Mouse (Mus musculus) hindbrain, postnatal 0 days (tissue): Measurements from ENCODE around the gene Foxp1. TPM values are rescaled to one million over a fixed set of nuclear protein-coding genes. Genes with fewer than 3 reads are reported as not detected.

Source experiments
- ATAC-seq: fragments of 200-750 bp; cut with Nextera tagmentation; 2 replicates; pipeline ENCODE4 v1.8.0; 2017; ENCODE audit warnings: mild to moderate bottlenecking, moderate TSS enrichment, moderate library complexity
- DNase-seq: peaks from one replicate; pipeline ENCODE4 v3.0.0-alpha.2; 2015; ENCODE audit warnings: low spot score
- H3K27ac ChIP-seq: fragments of 300-500 bp; sonication (generic); 2 replicates; pipeline ENCODE4 v1.5.1; 2014; ENCODE audit warnings: mild to moderate bottlenecking
- H3K27me3 ChIP-seq: fragments of 300-500 bp; sonication (generic); 2 replicates; pipeline ENCODE4 v1.6.1; 2014; ENCODE audit warnings: low read length, mixed read lengths; ENCODE audit not compliant: insufficient read depth
- H3K36me3 ChIP-seq: fragments of 300-500 bp; sonication (generic); 2 replicates; pipeline ENCODE4 v1.6.1; 2014; ENCODE audit warnings: low read length, mixed read lengths; ENCODE audit not compliant: insufficient read depth
- H3K4me1 ChIP-seq: fragments of 300-500 bp; sonication (generic); 2 replicates; pipeline ENCODE4 v1.6.1; 2014; ENCODE audit warnings: antibody characterized with exemption, low read length, mixed read lengths; ENCODE audit not compliant: insufficient read depth
- H3K4me2 ChIP-seq: fragments of 300-500 bp; sonication (generic); 2 replicates; pipeline ENCODE4 v1.6.1; 2014; ENCODE audit warnings: low read depth, mild to moderate bottlenecking, low read length, moderate library complexity, mixed read lengths
- H3K4me3 ChIP-seq: fragments of 300-500 bp; sonication (generic); 2 replicates; pipeline ENCODE4 v1.5.1; 2014; ENCODE audit warnings: low read length
- H3K9ac ChIP-seq: fragments of 300-500 bp; sonication (generic); replicated peaks from 2 replicates; pipeline ENCODE4 v1.6.1; 2014; ENCODE audit warnings: mild to moderate bottlenecking, low read length, moderate library complexity, mixed read lengths
- H3K9me3 ChIP-seq: fragments of 300-500 bp; sonication (generic); 2 replicates; pipeline ENCODE4 v1.6.1; 2016; ENCODE audit warnings: low read length, mixed read lengths
- CTCF ChIP-seq: IDR thresholded peaks from 2 replicates; pipeline ENCODE4 v1.5.1; 2016; ENCODE audit warnings: antibody characterized with exemption, control low read depth, low read depth
- WGBS: fragments of 180-500 bp; shearing (Covaris S2); extraction: QIAGEN DNeasy Blood & Tissue Kit; methylation state at CpG from one replicate; pipeline ENCODE4 v1.1.7; 2014; 5-methylcytosine and 5-hydroxymethylcytosine counted together
- polyA plus RNA-seq: library from polyadenylated mRNA; unstranded; fragments of >200 nt; fragmentation: Nextera tagmentation; extraction: Ambion mirVana; gene quantifications from 2 replicates; pipeline ENCODE4 v1.2.1, GENCODE M21; 2015
- total RNA-seq: library from RNA; depleted of rRNA; stranded (reverse); fragments of >200 nt; gene quantifications from 2 replicates; pipeline ENCODE4 v1.2.3, GENCODE M21; 2014

Gene Foxp1
- total and polyA plus RNA-seq, 2 experiments from 2014 or later = 53.6 to 54.8 TPM

DNA sequence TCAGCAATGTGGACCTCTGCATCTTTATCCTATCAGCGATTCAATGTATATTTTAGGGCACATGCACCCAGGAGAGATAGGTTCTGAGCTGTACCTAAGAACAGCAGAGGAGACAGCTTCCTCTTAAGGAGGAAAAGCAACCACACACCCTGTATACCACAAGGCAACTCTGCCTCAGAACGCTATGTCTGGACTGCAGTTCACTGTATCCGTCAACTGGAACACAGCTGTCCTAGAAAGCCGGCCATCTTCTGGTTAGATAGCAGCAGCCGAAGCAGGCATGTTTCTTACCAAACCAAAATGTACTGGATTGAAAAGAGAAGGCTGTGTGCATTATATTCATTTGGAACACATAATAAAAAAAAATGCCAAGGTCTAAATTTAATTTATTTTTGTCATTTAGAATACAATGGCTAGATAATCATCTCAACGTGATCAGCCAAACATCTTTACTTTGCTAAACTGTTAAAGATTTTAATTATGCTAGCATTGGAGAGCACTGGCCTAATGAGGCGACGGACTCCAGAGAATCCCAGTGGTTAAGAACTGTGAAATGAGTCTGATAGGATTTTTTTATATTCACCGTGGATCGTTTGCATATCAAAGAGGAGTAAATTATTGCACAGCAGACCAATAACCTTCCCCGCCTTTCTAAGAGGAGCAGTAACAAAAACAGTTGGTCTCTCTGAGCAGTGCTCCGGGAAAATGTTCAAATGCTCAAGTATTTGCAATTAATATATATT lies 518.1 kb downstream of the Foxp1 start:
- H3K4me1 ChIP-seq = no peaks in the 10 kb centered on the region; the same call in 1 of the 2 replicates
- no peak overlapping the region for H3K4me3 ChIP-seq
- H3K27ac ChIP-seq = no peak overlapping the region
- H3K27me3 ChIP-seq = no peaks in the 10 kb centered on the region
- no peak overlapping the region for H3K4me2 ChIP-seq
- H3K9ac ChIP-seq = no peak overlapping the region
- H3K9me3 ChIP-seq = no peaks in the 10 kb centered on the region
- no peak for TF ChIP-seq CTCF
- ATAC-seq (no peak), DNase-seq (no peak)
- no peaks in the 10 kb centered on the region for H3K36me3 ChIP-seq
- 51% methylated on average over 12 of the region's 12 CpGs for WGBS

DNA sequence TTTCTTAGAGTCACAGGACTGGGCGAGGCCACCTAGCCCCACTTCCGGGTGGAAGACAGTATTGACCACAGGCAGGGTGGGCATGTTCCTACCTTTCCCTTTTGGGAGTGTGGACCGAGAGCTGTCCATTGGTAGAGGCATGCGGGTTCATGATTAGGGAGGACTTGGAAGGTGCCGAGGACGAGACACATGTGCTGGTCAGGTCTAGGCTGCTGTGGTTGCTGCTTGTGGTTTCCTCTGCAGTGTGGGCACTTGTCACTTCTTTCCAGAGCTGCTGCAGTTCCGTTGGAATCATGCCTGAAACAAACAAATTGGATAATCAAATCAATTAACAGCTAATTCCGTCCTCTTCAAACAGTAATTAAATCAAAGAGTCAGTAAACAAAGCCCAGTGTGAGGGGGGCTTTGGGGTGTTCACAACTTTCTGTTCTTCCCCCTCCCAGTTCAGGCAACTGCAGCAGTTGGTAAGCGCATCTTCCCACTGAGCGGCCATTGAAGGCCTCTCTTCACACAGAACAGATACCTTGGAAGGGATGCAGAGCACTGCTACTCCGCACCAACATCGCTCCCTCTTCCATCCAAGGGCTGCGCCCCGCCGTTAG lies 519.3 kb downstream of the Foxp1 start:
- H3K27me3 ChIP-seq = no peaks in the 10 kb centered on the region
- no peak for TF ChIP-seq CTCF
- no peak overlapping the region for H3K27ac ChIP-seq
- DNase-seq = no peak
- H3K9ac ChIP-seq = no peak overlapping the region
- WGBS = 88% methylated on average over 15 of the region's 15 CpGs
- no peaks in the 10 kb centered on the region for H3K36me3 ChIP-seq
- H3K4me1 ChIP-seq = no peaks in the 10 kb centered on the region; the same call in 1 of the 2 replicates
- H3K9me3 ChIP-seq = no peaks in the 10 kb centered on the region
- no peak for ATAC-seq
- no peak overlapping the region for H3K4me3 ChIP-seq
- H3K4me2 ChIP-seq = no peak overlapping the region

DNA sequence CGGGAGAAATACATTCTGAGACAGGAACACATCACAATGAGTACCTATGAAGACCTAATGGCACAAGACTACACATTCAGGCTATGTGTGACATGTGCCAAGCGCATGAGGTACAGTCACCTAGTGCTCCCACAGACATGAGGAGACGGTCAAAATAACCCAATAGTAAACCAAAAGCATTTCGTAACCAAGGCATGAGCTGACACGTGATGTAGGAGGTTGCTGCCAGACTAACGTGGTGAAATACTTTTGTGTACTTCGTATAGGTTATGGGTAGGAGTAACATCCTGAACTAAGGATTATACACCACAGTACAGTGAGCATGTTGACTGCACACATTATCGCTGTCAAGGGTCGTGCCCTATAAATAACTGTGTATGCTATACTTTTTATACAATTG lies 520.9 kb downstream of the Foxp1 start:
- no peak overlapping the region for H3K27ac ChIP-seq
- H3K4me2 ChIP-seq = no peak overlapping the region
- H3K4me3 ChIP-seq = no peak overlapping the region
- H3K27me3 ChIP-seq = no peaks in the 10 kb centered on the region
- ATAC-seq = no peak
- DNase-seq = no peak
- no peaks in the 10 kb centered on the region for H3K9me3 ChIP-seq
- WGBS = 94% methylated on average over 9 of the region's 9 CpGs
- H3K36me3 ChIP-seq = no peaks in the 10 kb centered on the region
- no peaks in the 10 kb centered on the region; the same call in 1 of the 2 replicates for H3K4me1 ChIP-seq
- no peak for TF ChIP-seq CTCF
- H3K9ac ChIP-seq = no peak overlapping the region

DNA sequence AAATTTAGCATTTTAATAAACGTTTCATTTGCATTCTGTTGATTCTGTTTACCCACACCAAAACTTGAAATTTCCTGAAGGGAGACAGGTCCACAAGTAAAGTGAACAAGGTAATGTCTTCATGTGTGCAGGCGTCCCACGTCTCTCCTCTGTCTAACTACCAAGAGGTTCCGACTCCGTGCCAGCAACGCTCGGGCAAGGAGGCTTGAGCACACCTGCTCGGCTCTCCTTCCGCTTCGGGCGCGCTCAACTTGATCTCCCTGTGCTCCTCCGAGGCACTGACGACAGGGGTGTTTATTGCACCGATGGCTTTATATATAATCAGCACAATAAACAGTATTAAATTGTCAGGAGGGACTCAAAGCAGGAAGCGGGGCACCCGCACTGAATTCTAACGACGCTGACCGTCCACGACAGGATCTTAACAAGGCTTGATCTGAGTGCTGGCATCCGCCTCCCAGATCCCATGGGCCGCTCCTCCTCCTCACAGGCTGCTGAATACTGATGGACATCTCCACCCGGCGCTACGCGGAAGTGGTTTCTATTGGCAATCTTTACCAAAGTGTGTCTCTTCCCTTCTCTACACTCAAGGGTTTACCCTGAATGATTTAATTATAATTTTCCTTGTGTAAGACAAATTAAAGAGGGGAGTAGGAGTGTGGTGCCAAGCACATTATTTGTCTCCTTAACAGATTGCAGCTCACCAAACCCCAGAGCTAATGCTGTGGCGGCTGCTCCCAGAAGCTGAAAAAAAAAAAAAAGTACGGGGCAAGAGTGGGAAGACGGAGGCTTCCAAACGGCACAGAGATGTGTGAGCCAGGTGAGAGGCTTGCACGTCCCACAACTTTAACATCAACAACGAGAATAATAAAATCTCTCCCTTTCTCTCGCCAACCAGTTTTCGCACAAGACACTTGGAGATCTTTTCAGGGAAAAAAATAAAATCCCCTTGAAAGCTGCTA lies 523.3 kb downstream of the Foxp1 start:
- peaks cover 6% of the 10 kb centered on the region; the same call in 1 of the 2 replicates for H3K4me1 ChIP-seq
- no peaks in the 10 kb centered on the region for H3K36me3 ChIP-seq
- peak overlapping the region; percentile 15 for H3K4me3 ChIP-seq
- no peak for ATAC-seq
- no peaks in the 10 kb centered on the region for H3K9me3 ChIP-seq
- H3K9ac ChIP-seq = no peak overlapping the region
- peak overlapping the region; percentile 50 for H3K4me2 ChIP-seq
- TF ChIP-seq CTCF = no peak
- peak; percentile 60 for DNase-seq
- 50% methylated on average over 35 of the region's 35 CpGs for WGBS
- no peak overlapping the region for H3K27ac ChIP-seq
- no peaks in the 10 kb centered on the region for H3K27me3 ChIP-seq

DNA sequence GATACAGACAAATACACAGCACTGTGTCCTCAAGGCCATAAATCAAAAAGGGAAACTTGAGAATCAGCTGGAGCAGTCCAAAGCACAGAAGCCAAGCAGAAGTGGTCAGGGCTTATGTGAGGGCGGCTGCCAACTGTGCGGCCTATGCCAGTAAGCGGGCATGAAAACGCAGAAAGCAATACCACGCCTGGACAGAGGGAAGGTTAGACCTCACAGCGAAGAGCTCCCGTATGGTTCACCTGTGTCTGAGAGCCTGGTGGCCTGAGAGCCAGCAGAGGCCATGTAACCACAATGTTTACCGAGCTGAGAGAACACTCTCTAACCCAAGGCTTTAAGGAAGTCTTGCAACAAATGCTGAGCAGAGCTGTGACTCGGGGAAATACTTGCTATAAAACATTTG lies 524.8 kb downstream of the Foxp1 start:
- Histone ChIP-seq H3K9me3 (no peaks in the 10 kb centered on the region), H3K4me1 (peaks cover 6% of the 10 kb centered on the region; the same call in 1 of the 2 replicates), H3K9ac (no peak overlapping the region), H3K27ac (no peak overlapping the region), H3K36me3 (no peaks in the 10 kb centered on the region), H3K27me3 (no peaks in the 10 kb centered on the region), H3K4me2 (no peak overlapping the region), H3K4me3 (no peak overlapping the region)
- WGBS = 81% methylated on average over 9 of the region's 9 CpGs
- DNase-seq (no peak), ATAC-seq (no peak)
- TF ChIP-seq CTCF = no peak

DNA sequence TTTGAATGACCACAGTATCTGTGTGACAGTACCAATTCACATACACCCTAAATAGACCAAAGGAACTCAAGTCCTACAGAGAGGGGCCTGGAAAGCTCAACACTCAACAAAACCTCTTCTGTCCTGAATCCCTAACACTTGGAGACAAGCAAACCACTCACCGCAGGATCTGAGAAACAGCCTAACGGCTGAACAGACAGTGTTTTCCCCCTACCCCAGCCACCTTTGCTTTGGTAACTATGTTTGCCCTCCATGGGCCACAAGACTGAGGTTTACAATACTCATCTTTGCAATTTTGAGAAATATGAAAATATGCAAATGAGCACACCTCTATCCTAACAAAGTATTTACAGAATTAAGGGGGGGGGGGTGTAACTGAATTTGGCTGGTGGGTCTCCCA lies 525.7 kb downstream of the Foxp1 start:
- H3K4me1 ChIP-seq = peaks cover 6% of the 10 kb centered on the region; the same call in 1 of the 2 replicates
- no peaks in the 10 kb centered on the region for H3K27me3 ChIP-seq
- no peak for ATAC-seq
- WGBS = 92% methylated on average over 2 of the region's 2 CpGs
- H3K4me2 ChIP-seq = no peak overlapping the region
- H3K36me3 ChIP-seq = no peaks in the 10 kb centered on the region
- H3K27ac ChIP-seq = no peak overlapping the region
- H3K9me3 ChIP-seq = no peaks in the 10 kb centered on the region
- no peak overlapping the region for H3K4me3 ChIP-seq
- TF ChIP-seq CTCF = no peak
- DNase-seq = no peak
- no peak overlapping the region for H3K9ac ChIP-seq
